Mouse (Mus musculus) right cerebral cortex, postnatal 36 days (tissue): ENCODE data around the gene Impg1.
"Not testable (repeated sequence)": the region's sequence is repeated elsewhere in the genome, so short reads cannot be mapped to it uniquely, and the experiment has no call there.

ENCODE experiments used
- DNase-seq, 2 experiments: peaks; one replicate each; pipeline ENCODE4 v3.0.0; 2022; ENCODE audit warnings: low spot score in 2 of 2, mixed read lengths in 1 of 2

Gene Impg1

DNA sequence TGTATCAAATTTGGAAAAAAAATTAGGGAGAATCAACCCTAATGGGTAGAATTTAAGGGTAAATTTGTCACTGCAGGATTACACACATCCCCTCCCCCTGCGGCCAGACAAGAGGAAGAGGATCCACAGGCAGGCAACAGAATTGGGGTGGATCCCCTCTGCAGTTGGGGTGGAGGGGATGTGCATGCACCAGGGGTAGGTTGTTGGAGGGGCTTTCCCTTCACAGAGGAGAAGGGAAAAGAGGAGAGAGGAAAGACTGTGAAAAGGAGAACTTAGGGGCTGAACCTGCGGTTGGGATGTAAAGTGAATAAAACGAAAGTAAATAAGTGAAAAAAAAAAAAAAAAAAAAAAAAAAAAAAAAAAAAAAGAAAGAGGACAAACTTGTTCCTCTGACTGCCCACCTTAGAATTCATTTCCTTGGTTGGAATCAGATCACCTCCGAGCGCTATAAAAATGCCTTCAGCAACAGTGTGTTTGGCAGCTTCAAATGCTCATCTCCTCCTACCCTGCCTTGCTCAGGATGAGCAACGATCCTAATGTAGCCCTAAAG lies 120.8 kb downstream of the Impg1 start:
- DNase-seq: no peak

DNA sequence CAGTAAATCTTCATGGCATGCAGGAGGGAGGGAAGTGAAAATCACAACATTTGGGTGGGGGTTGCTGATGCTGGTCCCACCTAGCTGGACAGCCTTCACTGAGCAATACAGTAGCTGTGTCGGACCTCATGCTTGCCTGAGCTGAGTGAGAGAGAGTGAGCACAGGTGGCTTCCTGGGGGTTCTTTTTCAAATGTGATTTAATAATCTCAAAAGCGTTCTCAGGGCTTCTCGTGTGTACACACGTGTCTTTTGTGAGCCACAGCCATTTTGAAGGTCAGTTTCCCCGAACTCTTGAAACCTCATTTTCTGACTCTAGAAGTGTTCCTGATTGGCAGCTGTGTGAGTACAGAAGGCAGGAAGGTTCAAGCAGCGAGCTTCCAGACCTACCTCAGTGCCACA lies 122.8 kb downstream of the Impg1 start:
- DNase-seq: no peak

DNA sequence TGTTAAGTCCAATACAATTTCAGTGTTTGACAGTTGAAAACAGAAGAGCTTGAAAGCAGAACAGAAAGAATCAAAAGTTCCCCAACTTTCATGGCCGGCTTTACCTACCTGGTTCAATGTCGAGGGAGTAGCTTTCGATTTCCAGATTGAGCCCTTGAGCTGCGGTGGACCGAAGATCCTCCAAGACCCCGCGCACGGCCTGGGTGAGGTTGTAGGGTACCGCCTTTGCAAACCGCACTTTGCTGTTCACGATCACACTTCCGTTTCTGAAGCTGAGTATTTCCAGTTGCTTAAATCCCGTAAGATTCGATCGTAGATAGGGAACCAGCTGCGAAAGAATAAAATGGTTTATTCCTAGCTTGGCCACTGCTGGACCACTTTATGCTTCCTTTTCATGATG lies 123.5 kb downstream of the Impg1 start:
- DNase-seq: no peak

DNA sequence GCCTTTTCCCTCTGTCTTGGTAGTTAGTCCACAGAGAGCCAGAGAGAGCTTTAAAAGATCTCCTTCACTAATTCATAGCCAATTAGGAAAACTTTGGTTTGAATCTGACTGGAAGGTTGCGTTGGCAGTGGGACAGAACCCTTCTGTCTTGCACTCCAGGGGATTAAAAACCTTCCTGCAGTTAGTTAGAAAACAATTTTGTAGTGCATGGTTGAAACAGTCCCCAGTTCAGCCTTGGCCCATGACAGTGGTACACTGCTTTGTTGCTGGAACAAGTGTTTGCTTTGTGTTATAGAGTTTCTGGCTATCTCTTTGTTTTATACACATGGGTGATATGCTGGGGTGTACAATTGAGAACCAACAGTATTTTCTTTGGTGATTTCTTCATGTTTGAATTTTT lies 124.4 kb downstream of the Impg1 start:
- no peak for DNase-seq

DNA sequence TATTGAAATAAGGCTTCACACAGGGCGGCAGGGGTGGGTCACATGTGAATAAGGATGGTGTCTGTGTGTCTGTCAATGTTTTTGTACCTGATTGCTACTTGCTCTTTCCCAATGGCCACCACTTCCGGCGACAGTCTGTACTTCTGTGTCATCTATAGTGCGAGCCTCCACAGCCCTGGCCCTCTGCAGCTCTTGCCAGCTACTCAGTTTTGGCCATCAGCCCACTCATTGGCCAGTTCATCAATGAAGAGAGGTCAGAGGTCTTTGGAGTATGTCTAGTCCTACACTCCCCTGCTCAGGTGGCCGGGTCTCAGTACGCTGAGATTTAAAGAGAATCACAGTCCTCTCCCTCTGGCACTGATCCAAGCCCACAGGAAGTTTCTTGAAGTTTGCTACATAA lies 127.3 kb downstream of the Impg1 start:
- no peak for DNase-seq

DNA sequence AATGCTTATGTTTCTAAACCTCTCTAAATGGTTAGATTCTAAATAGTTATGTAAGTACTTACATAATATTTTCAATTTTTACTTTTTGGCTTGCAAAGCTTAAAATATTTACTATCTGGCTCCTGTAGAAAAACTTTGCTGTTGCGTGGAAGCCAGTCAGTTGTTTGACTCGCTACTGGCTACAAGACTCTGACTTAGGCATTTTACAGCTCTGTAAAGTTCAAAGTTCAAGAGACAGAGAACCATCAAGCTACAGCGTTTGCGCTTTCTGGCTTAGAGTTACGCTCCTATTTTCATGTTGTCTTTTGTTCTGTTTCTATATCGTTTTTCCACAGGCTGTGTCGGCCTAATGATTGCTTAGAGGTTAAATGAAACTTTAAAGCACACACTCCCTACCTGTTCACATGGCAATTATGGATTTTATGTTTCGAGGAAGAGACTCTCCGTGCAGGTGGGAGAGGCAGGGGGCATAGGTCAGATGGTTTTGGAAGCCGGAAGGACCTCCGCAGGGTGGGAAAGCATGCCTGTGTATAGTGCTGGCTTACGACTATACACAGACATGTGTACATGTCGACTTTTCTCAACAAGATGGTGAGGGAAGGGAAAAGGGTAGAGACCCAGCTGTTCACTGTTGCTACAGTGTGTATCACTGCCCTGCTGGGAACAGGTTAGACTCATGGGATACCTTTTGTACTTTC lies 129.5 kb downstream of the Impg1 start:
- no peak for DNase-seq

DNA sequence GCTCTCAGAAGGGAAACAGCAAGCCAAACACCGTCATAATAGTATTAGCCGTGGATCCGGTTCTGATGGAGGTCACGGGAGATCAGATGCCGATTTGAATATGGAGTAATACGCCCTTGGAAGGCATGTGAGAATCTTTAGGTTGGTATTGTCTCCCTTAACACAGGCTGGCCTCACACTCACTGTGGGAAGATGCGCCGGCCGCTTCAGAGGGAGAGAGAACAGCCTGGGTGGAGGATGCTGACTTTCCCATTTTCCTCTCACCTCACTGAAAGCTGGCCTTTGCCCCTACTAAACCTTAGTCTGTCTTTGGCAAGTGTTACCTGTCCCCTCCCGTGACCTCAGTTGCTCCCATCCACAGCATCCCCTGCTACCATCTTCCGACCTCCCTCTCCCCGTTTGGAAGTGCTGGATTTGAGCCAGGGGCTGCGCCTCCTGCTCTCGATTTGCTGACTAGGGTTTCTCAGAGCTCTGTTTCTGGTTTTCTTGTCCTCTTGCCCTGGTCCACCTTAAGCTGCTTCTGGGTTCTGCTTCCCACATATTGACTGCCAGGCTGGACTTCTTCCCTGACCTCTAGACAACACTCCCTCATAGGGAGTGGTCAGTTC lies 131.2 kb downstream of the Impg1 start:
- no peak for DNase-seq

DNA sequence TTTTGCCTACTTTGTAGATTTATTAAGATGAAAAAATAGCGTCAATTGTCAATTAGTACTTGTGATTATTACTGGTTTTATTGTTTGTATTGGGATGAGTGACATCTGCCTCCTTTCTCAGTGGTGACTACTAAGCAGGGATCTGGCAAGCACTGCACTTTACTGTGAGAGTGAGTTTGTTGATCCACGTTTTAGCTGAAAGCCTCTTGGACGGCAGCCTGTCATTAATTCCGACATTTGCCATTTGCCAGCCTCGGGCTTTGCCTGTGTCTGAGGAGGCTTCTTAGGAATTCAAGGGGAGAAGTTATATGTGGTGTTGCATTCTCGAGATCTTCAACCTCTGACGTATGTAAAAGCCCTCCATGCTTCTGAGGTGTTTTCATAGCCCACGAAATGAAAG lies 131.8 kb downstream of the Impg1 start:
- no peak for DNase-seq

DNA sequence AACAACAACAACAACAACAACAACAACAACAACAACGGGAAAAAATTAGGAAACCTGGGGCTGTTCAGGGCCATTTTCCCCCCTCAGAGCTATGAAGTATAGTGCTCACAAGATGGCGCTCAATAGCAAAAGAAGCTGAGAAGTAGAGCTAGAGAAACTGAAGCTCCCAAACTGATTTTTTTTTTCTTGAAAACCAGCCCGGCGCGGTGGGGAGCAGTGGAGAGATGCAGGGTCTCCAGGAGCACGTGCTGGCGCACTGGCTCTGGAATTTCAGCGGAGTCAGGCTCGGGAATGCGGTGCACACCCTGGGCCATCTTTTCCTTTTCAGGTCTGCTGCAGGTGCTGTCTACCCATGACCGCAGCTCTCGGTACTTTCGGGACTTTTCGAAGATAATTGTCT lies 133.1 kb downstream of the Impg1 start:
- DNase-seq: peak; percentile 10 to 14

DNA sequence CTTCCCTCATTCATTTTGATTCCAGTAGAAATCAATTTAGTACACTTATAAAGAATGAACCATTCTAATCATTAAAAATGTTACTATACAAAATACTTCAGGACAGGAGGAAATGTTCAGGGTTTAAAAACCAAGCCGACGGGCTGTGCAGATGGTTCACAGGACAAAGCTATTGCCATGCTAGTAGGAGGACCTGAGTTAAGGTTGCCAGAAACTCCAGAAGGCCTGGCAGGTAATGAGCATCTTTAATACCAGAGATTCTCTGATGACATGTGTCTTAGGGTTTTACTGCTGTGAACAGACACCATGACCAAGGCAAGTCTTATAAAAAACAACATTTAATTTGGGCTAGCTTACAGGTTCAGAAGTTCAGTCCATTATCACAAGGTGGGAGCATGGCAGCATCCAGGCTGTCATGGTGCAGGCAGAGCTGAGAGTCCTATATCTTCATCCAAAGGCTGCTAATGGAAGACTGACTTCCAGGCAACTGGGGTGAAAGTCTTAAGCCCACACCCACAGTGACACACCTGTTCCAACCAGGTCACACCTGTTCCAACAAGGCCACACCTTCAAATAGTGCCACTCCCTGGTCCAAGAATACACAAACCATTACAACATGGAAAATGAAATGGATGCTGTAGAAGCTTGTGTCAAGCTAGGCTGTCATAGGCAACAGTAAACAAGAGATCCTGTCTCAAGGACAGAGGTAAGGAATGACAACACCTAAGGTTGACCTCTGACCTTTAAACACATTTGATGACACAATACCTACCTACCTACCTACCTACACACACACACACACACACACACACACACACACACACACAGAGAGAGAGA lies 144.0 kb downstream of the Impg1 start:
- not testable (repeated sequence) for DNase-seq

DNA sequence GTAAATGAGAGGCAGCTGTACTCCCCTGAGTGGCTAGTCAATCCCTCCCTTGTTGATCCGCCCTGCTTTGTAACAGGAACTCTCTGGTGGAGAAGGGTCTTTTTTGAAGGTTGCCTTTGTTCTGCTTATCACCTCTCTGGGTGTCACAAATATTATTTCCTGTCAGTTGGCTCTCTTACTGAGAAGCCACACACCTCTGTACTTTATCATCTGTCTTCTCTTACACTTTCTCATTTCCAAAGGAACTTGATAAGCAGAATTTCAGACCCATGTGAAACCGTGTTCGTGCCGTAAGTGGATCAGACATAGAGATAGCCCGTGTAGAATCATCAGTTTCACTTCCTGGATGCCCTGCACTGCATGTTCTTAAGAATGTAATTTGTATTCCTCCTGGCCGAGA lies 147.3 kb downstream of the Impg1 start:
- no peak for DNase-seq

DNA sequence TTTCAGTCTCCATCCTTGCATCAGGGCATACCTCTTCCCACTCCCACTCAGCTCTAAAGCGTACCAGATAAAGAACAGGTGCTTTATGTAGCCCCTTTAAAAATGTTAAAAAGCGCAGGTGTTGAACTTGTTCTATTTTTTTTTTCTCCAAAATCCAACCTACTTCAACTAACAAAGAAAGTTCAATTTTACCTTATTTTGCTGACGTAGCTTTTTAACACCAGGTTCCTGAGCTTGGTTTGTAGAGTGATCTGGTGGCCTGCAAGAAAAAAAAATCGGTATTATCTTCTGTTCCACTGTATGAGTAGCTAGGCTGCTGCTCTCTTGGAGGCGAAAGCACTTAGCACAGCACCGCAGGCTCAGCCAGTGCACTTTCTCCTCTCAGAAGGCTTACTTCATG lies 149.4 kb downstream of the Impg1 start:
- DNase-seq: no peak

DNA sequence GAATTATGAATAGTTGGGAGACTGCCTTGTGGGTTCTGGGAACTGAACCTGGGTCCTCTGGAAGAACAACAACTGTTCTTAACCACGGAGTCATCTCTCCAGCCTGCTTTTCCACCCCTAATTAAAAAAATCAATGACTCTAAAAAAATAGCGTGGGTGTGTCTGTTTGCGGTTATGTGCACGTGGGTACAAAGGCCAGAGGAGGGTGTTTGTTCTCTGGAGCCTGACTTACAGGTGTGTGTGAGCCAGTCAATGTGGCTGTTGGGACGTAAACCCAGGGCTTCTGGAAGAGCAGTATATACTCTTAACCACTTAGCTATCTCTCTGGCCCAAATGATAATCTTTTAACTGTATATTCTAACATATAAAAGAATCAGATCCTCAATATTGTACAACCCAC lies 151.7 kb downstream of the Impg1 start:
- no peak for DNase-seq

DNA sequence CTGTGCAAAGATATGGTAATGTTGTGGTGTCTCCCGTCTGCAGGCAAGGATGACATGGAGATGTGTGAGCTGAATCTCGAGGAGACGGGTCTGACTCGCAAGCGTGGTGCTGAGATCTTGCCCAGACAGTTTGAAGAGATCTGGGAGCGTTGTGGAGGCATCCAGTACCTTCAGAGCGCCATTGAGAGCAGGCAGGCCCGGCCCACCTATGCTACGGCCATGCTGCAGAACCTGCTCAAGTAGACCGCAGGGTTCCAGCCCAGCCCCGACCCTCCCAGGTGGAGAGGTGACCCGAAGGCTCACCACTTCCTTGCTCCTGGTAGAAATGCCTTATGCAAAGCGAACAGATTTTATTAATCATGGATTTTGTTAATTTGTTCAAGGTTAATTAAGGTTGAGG lies 157.7 kb downstream of the Impg1 start:
- DNase-seq: no peak

DNA sequence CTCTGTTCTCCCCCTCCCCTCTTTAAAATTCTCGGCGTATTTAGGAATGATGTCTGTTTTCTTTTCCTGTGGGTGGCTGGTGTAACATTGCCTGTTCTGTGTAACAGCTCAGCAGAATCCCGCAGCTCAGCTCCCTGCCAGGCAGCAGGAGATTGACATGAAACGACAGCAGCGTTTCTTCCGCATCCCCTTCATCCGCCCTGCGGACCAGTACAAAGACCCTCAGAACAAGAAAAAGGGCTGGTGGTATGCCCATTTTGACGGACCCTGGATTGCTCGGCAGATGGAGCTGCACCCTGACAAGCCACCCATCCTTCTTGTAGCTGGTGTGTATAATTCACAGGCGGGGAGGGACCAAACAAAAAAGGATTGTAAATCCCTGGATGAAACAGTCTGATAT lies 158.4 kb downstream of the Impg1 start:
- no peak for DNase-seq

DNA sequence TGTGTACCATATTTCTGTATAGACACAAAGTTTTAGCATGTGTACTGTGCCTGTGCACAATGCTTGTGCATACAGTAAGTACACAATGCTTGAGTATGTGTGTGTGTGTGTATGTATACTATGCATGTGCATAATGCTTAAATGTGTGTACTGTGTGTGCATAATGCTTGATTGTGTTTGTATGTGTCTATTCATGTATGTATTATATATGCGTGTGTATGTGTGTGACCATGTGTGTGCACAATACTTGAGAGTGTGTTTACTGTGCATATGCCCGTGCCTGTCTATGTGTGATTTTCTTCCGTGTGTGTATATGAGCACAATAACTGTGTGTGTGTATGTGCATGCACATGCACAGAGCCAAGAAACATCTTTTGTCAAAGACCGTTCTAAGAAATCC lies 158.9 kb downstream of the Impg1 start:
- no peak for DNase-seq

DNA sequence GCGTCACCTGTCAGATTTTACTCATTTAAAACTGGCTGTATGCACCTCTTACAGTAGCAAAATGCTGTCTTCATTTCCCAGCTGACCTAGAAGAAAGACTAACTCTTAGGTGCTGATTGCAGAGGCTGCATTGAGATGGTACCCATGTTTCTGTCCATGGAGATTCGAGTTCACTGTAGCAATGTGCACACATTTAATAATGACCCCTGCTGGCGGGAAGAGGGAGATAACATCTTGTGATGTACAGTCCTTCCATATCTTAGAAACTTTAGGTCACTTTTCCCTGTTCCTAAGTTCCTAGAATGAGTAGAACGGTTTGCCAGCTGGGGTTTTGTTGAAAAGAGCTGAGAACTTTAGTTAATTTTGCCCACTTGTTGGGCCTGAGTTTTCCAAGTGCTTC lies 161.8 kb downstream of the Impg1 start:
- no peak for DNase-seq

DNA sequence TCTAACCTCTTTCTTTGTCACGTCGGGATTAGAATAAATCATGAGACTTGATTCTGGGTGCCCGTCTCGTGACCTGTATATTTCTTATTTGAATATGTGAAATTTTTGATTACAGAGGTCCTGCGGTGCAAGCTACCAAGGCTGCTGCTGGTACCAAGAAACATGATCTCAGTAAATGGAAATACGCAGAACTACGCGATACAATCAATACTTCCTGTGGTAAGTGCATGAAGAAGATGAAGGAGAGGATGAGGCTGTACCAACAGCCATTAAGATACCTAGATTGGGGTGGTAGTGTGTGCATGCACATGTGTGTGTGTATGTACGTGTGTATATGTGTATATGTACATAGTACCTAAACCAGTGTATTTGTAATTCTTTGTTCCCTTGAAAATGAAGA lies 166.2 kb downstream of the Impg1 start:
- no peak for DNase-seq

DNA sequence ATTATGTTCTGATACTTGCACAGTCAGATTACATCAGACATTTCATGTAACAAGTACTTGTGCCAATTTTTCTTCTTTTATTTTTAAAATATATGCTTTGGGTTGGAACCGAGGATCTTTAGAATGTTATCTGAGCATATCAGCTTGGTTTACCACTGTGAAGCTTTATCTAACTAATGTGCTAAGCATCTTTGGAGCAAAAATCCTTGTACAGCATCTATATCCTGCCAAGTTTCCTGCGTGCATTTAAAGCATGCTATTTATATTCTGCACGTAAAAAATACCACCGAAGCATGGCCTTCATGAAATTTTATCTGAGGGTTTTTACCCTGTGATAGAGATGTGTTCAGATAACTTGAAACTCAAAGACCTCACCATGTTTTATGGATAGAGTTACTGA lies 169.2 kb downstream of the Impg1 start:
- DNase-seq: no peak

DNA sequence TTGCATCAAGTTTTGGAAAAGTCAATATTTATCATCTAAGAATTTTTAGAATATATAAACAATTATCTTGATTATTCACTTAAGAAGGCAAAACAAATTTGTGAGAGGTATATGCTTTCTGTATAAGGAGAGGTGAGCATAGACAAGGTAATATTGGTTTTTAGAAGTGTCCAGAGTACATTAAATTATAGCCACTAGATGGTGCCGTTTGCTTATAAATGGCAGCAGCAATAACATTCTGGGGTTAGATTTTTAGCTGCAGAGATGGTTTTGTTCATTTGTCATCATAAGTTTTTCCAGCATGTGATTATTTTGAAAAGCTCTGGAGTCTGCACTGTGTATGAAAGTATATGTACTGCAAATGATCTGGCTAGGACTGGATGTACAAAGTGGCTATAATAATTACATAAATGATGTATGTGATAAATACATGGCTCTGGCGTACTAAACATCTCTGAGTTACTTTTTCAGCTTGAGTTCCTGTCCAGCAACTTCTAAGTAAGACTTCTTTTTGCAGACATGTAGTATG lies 172.2 kb downstream of the Impg1 start:
- DNase-seq: no peak

DNA sequence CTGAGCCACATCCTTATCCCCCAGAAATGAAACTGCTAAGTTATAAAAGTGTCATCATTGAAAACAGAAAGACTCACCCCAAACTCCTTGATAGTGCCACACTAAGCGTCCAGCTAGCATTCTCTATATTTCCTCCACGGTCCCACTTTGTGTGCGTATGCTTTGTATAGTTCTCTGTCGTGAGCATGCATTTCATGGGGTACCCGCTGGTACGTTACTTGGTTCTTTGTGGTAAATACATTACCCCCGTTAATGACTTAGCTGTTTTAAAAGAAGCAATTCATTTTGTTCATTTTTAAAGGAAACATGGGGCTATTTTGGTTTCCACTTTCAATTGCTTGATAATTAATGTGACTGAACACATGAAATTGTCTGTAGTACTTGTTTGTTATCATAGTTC lies 178.4 kb downstream of the Impg1 start:
- no peak for DNase-seq

DNA sequence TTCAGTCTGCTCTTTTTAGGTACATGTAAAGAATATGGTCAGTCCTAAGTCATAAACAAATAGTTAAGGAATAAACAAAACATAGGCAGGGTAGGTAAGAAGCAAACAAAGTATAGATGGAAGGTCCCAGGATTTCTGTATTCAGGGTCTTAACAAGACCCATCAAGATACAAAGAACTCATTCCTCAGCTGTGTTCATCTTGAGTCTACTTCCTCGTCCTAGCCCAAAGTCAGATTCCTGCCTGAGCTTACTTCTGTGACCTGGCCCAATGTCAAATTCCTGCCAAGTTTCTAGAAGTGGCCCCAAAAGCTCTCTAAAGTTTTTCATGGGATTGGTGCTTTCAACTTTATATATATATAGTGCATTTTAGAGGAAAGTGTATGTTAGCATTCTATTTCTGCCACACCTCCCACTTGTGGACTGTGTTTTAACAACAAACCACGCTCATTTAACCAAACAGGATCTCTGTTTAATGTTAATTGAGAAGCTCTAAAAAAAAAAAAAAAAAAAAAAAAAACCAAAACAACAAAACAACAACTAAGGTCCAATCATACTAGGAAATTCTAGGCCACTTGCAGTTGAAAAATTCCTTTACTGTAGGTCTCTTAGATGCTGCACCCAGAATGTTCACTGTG lies 180.6 kb downstream of the Impg1 start:
- no peak for DNase-seq
